Mouse (Mus musculus) forebrain, embryonic 15.5 days (tissue): ENCODE measurements around the gene Zfp366. TPM values are rescaled to one million over a fixed set of nuclear protein-coding genes. Genes with fewer than 3 reads are reported as not detected.

Source experiments
- ATAC-seq: fragments of 200-750 bp; cut with Nextera tagmentation; replicated peaks from 2 replicates; pipeline ENCODE4 v1.8.0; 2017; ENCODE audit warnings: mild to moderate bottlenecking, moderate TSS enrichment, moderate library complexity
- H3K27ac ChIP-seq: fragments of 300-500 bp; sonication (generic); replicated peaks from 2 replicates; pipeline ENCODE4 v1.5.1; 2015; ENCODE audit warnings: mild to moderate bottlenecking, inconsistent platforms
- H3K27me3 ChIP-seq: fragments of 300-500 bp; sonication (generic); 2 replicates; pipeline ENCODE4 v1.6.1; 2015; ENCODE audit warnings: inconsistent platforms
- H3K36me3 ChIP-seq: fragments of 300-500 bp; sonication (generic); 2 replicates; pipeline ENCODE4 v1.6.1; 2015; ENCODE audit warnings: mild to moderate bottlenecking, inconsistent platforms
- H3K4me1 ChIP-seq: fragments of 300-500 bp; sonication (generic); 2 replicates; pipeline ENCODE4 v1.6.1; 2015; ENCODE audit warnings: inconsistent platforms
- H3K4me2 ChIP-seq: fragments of 300-500 bp; sonication (generic); replicated peaks from 2 replicates; pipeline ENCODE4 v1.6.1; 2015; ENCODE audit warnings: mild to moderate bottlenecking, inconsistent platforms
- H3K4me3 ChIP-seq: fragments of 300-500 bp; sonication (generic); 2 replicates; pipeline ENCODE4 v1.5.1; 2015; ENCODE audit warnings: mild to moderate bottlenecking, inconsistent platforms
- H3K9ac ChIP-seq: fragments of 300-500 bp; sonication (generic); replicated peaks from 2 replicates; pipeline ENCODE4 v1.6.1; 2015; ENCODE audit warnings: mild to moderate bottlenecking, inconsistent platforms
- H3K9me3 ChIP-seq: fragments of 300-500 bp; sonication (generic); 2 replicates; pipeline ENCODE4 v1.6.1; 2016; ENCODE audit warnings: inconsistent platforms
- WGBS: fragments of 180-500 bp; shearing (Covaris S2); methylation state at CpG from one replicate; pipeline ENCODE4 v1.1.7; 2015; ENCODE audit warnings: mixed read lengths; 5-methylcytosine and 5-hydroxymethylcytosine counted together
- polyA plus RNA-seq: library from polyadenylated mRNA; unstranded; fragments of >200 nt; fragmentation: Nextera tagmentation; extraction: Ambion mirVana; gene quantifications from 2 replicates; pipeline ENCODE4 v1.2.1, GENCODE M21; 2015

Zfp366 gene
- polyA plus RNA-seq, result 0.36 and 0.45 TPM in 2 replicates

DNA sequence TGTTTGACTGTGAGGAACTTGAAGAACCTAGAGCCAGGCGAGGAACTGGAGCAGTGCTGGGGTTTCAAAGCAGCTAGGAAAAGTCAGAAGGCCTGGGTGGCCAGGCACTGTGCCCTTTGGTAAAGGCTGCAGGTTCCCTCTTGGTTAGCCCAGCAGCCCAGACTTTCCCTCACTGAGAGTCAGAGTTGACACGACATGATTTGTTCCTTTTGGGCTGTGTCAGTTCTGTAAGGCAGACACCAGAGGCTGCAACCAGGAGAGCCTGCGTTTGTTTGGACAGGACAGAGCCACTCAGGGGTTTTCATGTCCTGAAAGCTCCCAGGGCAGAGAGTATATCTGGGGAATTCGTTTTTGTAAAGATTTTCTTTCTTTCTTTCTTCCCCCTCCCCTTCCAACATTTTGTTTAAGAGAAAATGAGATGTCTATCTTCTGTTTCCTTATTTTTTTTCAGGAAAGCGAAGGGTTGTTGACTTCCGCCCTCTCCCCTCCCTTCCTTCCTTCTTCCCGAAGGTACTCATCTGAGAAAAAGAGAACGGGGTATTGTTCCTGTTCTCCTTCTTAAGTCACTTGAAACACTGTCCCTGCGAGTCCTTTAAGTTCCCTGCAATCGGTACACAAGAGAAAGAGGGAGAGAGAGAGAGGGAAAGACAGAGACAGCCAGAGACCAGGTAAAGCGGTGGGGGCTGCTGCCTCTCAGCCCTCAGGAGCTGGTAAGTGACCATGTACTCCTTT is at the start of gene Zfp366:
Zfp366 (plus strand) TSS at position 669 of the 732 bp plus-strand sequence.
- Histone ChIP-seq H3K27me3 (no peaks in the 10 kb centered on the region), H3K9me3 (no peaks in the 10 kb centered on the region), H3K36me3 (no peaks in the 10 kb centered on the region), H3K4me1 (no peaks in the 10 kb centered on the region), H3K4me2 (no peak within 1 kb of the TSS), H3K27ac (no peak within 1 kb of the TSS), H3K9ac (no peak within 1 kb of the TSS), H3K4me3 (no peak within 1 kb of the TSS)
- 61% methylated on average over 11 of the region's 11 CpGs for WGBS
- no peak for ATAC-seq

- 59% methylated on average over 12 of the region's 12 CpGs for WGBS
- no peak overlapping the region for H3K4me2 ChIP-seq
- peaks cover 13% of the 10 kb centered on the region for H3K4me1 ChIP-seq
- no peak overlapping the region for H3K9ac ChIP-seq
- H3K9me3 ChIP-seq, result no peaks in the 10 kb centered on the region
- H3K27me3 ChIP-seq, result no peaks in the 10 kb centered on the region
- no peaks in the 10 kb centered on the region for H3K36me3 ChIP-seq
- ATAC-seq, result no peak
- H3K27ac ChIP-seq, result no peak overlapping the region
- no peak overlapping the region for H3K4me3 ChIP-seq
Measured at GRCm38 (mm10) chr13:99138351-99139255, 46.0 kb upstream of the Zfp366 start.

- H3K36me3 ChIP-seq, result no peaks in the 10 kb centered on the region
- no peak overlapping the region for H3K9ac ChIP-seq
- no peaks in the 10 kb centered on the region for H3K9me3 ChIP-seq
- no peak for ATAC-seq
- WGBS, result 80% methylated on average over 13 of the region's 13 CpGs
- H3K4me3 ChIP-seq, result no peak overlapping the region
- no peak overlapping the region for H3K27ac ChIP-seq
- H3K4me2 ChIP-seq, result no peak overlapping the region
- H3K27me3 ChIP-seq, result no peaks in the 10 kb centered on the region
- peaks cover 15% of the 10 kb centered on the region for H3K4me1 ChIP-seq
Measured at GRCm38 (mm10) chr13:99146355-99146871, 38.2 kb upstream of the Zfp366 start.

DNA sequence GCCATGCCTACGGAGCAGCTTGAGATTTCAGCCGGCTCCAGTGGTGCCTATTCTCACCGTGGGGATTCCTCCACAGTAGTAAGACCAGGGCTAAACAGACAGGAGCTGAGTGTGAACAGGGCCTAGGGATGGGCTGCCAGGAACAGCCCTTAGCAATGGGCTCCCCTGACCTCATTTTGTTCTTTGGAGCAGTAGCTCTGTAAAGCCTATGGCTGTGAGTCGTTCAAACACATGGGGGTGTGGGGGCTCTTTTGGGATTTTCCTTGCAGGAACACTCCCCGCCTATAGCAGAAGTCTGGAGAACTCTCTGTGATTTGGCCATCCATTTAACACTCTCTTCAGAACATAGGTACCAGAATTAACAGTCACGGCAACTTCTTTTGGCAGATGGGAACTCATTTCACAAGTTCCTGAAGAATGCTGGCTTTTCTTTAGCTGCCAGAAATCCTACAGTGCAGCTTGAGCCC is 36.9 kb upstream of the Zfp366 start:
- no peaks in the 10 kb centered on the region for H3K27me3 ChIP-seq
- peaks cover 15% of the 10 kb centered on the region for H3K4me1 ChIP-seq
- H3K27ac ChIP-seq, result no peak overlapping the region
- H3K36me3 ChIP-seq, result no peaks in the 10 kb centered on the region
- no peak overlapping the region for H3K4me2 ChIP-seq
- no peak overlapping the region for H3K9ac ChIP-seq
- H3K9me3 ChIP-seq, result no peaks in the 10 kb centered on the region
- 60% methylated on average over 6 of the region's 6 CpGs for WGBS
- ATAC-seq, result no peak
- H3K4me3 ChIP-seq, result no peak overlapping the region

DNA sequence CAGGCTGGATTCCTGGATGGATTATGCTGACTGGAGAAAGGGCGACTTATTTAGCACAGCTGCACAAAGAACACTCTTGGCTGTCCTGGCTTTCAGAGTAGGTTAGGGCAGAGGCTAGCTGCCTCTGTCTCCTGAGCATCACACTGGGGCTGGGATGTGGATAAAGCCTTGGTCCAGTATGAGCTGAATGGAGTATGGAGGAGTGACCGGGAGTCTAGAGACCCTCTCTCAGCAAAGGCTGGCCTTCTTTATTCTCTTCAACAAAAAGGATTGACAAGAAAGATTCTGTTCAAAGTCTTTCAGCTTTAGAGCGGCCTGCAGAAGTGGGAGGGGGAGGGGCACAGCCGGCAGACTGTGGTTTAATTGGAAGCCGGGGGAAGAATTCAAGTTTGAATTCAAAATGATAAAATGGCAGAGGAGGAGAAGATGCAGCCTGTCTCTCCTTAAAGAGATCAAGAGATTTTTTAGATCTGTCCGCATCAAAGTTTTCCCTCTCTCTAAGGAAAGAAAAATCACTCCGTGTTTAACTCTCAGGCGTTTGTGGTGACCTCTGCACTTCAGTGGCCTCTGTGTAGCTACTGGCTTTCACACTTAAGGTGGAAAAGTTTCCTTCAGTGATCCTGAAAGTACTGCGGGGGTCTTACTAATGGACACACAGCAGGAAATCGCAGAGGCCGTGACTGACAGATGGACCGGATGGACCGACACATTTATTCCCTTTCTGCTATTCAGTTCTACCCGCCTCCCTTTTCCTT is 34.9 kb upstream of the Zfp366 start:
- H3K36me3 ChIP-seq, result no peaks in the 10 kb centered on the region
- WGBS, result 20% methylated on average over 14 of the region's 14 CpGs
- ATAC-seq, result no peak
- H3K4me1 ChIP-seq, result peaks cover 15% of the 10 kb centered on the region
- H3K27ac ChIP-seq, result no peak overlapping the region
- no peak overlapping the region for H3K9ac ChIP-seq
- no peaks in the 10 kb centered on the region for H3K9me3 ChIP-seq
- H3K27me3 ChIP-seq, result no peaks in the 10 kb centered on the region
- no peak overlapping the region for H3K4me2 ChIP-seq
- no peak overlapping the region for H3K4me3 ChIP-seq

DNA sequence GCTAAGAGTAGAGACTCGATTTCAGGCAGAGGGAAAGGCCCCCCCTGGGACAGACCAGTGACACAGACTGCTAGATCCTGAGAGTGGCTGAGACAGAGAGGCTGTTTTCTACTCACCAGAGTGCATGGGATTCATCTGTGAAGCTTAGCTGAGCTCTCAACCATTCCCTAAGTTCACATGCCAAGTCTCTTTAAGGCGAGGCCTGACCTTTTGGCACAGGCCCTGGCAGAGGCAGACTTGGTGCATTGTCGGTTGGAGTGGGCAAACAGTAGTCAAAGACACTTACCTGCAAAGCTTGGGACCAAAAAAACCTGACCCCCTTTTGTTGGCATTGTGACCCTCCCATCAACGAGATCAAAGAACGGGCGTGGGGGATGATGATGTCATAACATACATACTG is 34.0 kb upstream of the Zfp366 start:
- Histone ChIP-seq H3K9ac (no peak overlapping the region), H3K4me3 (no peak overlapping the region), H3K4me1 (peaks cover 15% of the 10 kb centered on the region), H3K4me2 (no peak overlapping the region), H3K27ac (no peak overlapping the region), H3K36me3 (no peaks in the 10 kb centered on the region), H3K27me3 (no peaks in the 10 kb centered on the region), H3K9me3 (no peaks in the 10 kb centered on the region)
- ATAC-seq, result no peak
- 57% methylated on average over 6 of the region's 6 CpGs for WGBS

DNA sequence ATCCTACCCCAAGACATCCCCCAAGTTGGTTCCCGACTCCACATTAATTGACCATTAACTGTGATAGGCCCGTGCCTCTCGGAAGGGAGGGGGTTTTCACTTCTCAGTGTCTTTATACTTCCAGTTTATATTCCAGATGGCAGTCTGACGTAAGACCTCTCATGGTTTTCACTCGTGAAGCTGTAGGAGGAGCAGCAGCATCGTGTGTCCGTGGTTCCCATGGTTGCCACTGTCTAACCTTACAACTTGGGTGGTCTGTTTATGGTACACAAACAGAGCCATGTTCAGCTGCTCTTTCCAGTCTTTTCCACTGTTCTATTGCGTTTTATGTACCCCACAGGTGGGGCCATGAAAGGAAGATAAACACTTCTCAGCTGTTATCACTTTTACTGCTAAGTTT is 33.5 kb upstream of the Zfp366 start:
- no peaks in the 10 kb centered on the region for H3K27me3 ChIP-seq
- H3K9ac ChIP-seq, result no peak overlapping the region
- no peak overlapping the region for H3K4me3 ChIP-seq
- no peaks in the 10 kb centered on the region for H3K9me3 ChIP-seq
- no peaks in the 10 kb centered on the region for H3K36me3 ChIP-seq
- H3K27ac ChIP-seq, result no peak overlapping the region
- ATAC-seq, result no peak
- WGBS, result 30% methylated on average over 8 of the region's 8 CpGs
- no peak overlapping the region for H3K4me2 ChIP-seq
- peaks cover 15% of the 10 kb centered on the region for H3K4me1 ChIP-seq

- Histone ChIP-seq H3K36me3 (no peaks in the 10 kb centered on the region), H3K4me3 (no peak overlapping the region), H3K4me1 (peaks cover 15% of the 10 kb centered on the region), H3K27me3 (no peaks in the 10 kb centered on the region), H3K9ac (no peak overlapping the region), H3K27ac (no peak overlapping the region), H3K9me3 (no peaks in the 10 kb centered on the region), H3K4me2 (no peak overlapping the region)
- ATAC-seq, result no peak
- WGBS, result 36% methylated on average over 18 of the region's 18 CpGs
Measured at GRCm38 (mm10) chr13:99152305-99152930, 32.2 kb upstream of the Zfp366 start.

GRCm38 (mm10) chr13:99157709-99158108 is 26.9 kb upstream of the Zfp366 start:
- ATAC-seq, result no peak
- H3K4me3 ChIP-seq, result no peak overlapping the region
- no peak overlapping the region for H3K27ac ChIP-seq
- 92% methylated on average over 2 of the region's 2 CpGs for WGBS
- H3K4me2 ChIP-seq, result no peak overlapping the region
- no peaks in the 10 kb centered on the region for H3K36me3 ChIP-seq
- H3K9me3 ChIP-seq, result no peaks in the 10 kb centered on the region
- H3K9ac ChIP-seq, result no peak overlapping the region
- H3K4me1 ChIP-seq, result no peaks in the 10 kb centered on the region
- no peaks in the 10 kb centered on the region for H3K27me3 ChIP-seq

DNA sequence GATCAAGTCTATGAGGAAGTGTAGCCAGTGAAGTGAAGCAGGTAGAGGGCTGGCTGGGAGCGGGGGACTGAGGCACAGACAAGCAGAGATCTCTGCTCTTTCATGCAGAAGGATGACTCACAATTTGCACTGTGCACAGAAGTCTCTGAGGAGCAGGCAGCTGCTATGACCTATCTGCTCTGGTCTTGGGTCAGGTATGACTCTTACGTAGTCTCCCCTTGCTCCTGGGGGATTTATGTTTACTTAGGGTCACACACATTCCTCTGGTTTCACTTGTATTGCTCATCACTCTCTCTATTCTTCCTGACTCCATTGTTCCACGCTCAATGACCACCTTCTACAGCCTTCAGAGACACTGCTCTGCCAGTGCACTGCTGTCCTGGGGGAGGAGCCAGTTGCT is 25.9 kb upstream of the Zfp366 start:
- Histone ChIP-seq H3K36me3 (no peaks in the 10 kb centered on the region), H3K4me1 (no peaks in the 10 kb centered on the region), H3K4me3 (no peak overlapping the region), H3K27ac (no peak overlapping the region), H3K9ac (no peak overlapping the region), H3K9me3 (no peaks in the 10 kb centered on the region), H3K27me3 (no peaks in the 10 kb centered on the region), H3K4me2 (no peak overlapping the region)
- WGBS, result 81% methylated on average over 3 of the region's 3 CpGs
- no peak for ATAC-seq

DNA sequence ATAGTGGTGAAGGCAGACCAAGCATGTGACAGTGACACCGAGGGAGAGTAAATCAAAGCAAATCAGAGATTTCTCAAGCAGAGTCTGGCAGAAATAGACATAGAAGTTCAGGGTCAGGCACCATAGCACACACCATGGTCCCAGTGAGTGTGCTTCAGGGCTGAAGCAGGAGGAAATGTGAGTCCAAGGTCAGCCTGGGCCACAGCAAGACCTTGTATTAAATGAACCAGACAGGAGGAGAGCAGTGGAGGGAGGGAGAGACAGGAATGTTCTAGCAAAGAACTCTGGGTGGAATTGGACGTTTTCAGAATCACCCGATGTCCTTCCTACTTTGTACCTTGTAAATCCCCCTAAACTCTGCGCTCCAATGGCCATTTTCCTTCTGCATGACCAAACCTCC is 21.6 kb upstream of the Zfp366 start:
- ATAC-seq, result no peak
- 55% methylated on average over 4 of the region's 4 CpGs for WGBS

More for the DNA sequence above, 21.6 kb upstream of the Zfp366 start:
- H3K27ac ChIP-seq, result no peak overlapping the region
- H3K36me3 ChIP-seq, result no peaks in the 10 kb centered on the region
- H3K9me3 ChIP-seq, result no peaks in the 10 kb centered on the region
- H3K27me3 ChIP-seq, result no peaks in the 10 kb centered on the region
- H3K9ac ChIP-seq, result no peak overlapping the region
- H3K4me1 ChIP-seq, result no peaks in the 10 kb centered on the region
- H3K4me3 ChIP-seq, result no peak overlapping the region
- H3K4me2 ChIP-seq, result no peak overlapping the region
